In genomic region chr6:81388484-81388883, GRCm38 (mm10) we compare ENCODE assay signal across 27 mouse cellular contexts.
A peak's percentile ranks its signal among the peaks of the same experiment; 100 is the strongest.
DNase-seq lines count a peak whose midpoint lies in the region; ATAC-seq and TF ChIP-seq lines count a peak whose summit lies in the region.
"Had no signal": no experiment of that assay in that cellular context is flagged by ENCODE, and none has a peak within 500 bp of the region (broad histone marks: within the 10 kb centered on the region; RNA-seq: fewer than 3 reads in every experiment).

No protein-coding gene starts in this region.

- H3K36me3 ChIP-seq in forebrain, embryonic 16.5 days (ENCODE audit: control insufficient read depth, insufficient read depth): no peaks in the 10 kb centered on the region
- H3K36me3 ChIP-seq in forebrain, embryonic 13.5 days (ENCODE audit: poor library complexity, severe bottlenecking): no peaks in the 10 kb centered on the region
- no peaks in the 10 kb centered on the region for H3K36me3 ChIP-seq in midbrain, postnatal 0 days (ENCODE audit: insufficient read depth, low read length)
- no peaks in the 10 kb centered on the region for H3K36me3 ChIP-seq in midbrain, embryonic 13.5 days
- H3K36me3 ChIP-seq: G1E; heart, embryonic 10.5 days; heart, embryonic 13.5 days had no signal

- H3K4me1 ChIP-seq in forebrain, embryonic 16.5 days (replicated peaks; ENCODE audit: control insufficient read depth, insufficient read depth, low read length): no peaks in the 10 kb centered on the region
- no peaks in the 10 kb centered on the region for H3K4me1 ChIP-seq in forebrain, embryonic 13.5 days
- H3K4me1 ChIP-seq in midbrain, postnatal 0 days (ENCODE audit: insufficient read depth, low read length): no peaks in the 10 kb centered on the region
- H3K4me1 ChIP-seq in midbrain, embryonic 13.5 days (replicated peaks): no peaks in the 10 kb centered on the region
- H3K4me1 ChIP-seq: heart, embryonic 10.5 days; heart, embryonic 13.5 days had no signal

- 71% methylated on average over 4 of the region's 4 CpGs for WGBS in forebrain, embryonic 16.5 days
- WGBS in forebrain, embryonic 13.5 days: 84% methylated on average over 4 of the region's 4 CpGs
- WGBS in midbrain, postnatal 0 days: 87% methylated on average over 4 of the region's 4 CpGs
- 83% methylated on average over 4 of the region's 4 CpGs for WGBS in midbrain, embryonic 13.5 days

- peak; percentile 1 to 23 for DNase-seq in frontal cortex, adult 2 months (ENCODE audit: extremely low spot score in 1 of 2, low spot score in 1 of 2)
- DNase-seq in frontal cortex, postnatal 14 days (ENCODE audit: low spot score in 2 of 2): no peak
- peak; percentile 12 for DNase-seq in midbrain, postnatal 0 days (ENCODE audit: low spot score)
- no peak for DNase-seq in MN1 (ENCODE audit: low spot score)
- DNase-seq: adrenal gland, adult 2 months; adrenal gland, postnatal 14 days; B cell, adult 2 months; cerebellum, adult 18-20 months; cerebellum, adult 9-10 months; cerebellum, postnatal 14 days; gastrocnemius, postnatal 10 days; gastrocnemius, postnatal 36 days; heart, adult 2 months; heart, postnatal 14 days; heart, postnatal 4 days; kidney, adult 18-20 months had no signal

- no peak overlapping the region for H3K9ac ChIP-seq in forebrain, embryonic 16.5 days (replicated peaks; ENCODE audit: low read depth, low read length)
- H3K9ac ChIP-seq in forebrain, embryonic 13.5 days: no peak overlapping the region
- no peak overlapping the region for H3K9ac ChIP-seq in midbrain, postnatal 0 days (replicated peaks; ENCODE audit: low read length, poor library complexity, severe bottlenecking)
- H3K9ac ChIP-seq in midbrain, embryonic 13.5 days (replicated peaks): no peak overlapping the region
- H3K9ac ChIP-seq: heart, embryonic 13.5 days; hindbrain, embryonic 14.5 days had no signal

- H3K4me2 ChIP-seq in forebrain, embryonic 16.5 days (ENCODE audit: low read length): no peak overlapping the region
- no peak overlapping the region for H3K4me2 ChIP-seq in forebrain, embryonic 13.5 days
- H3K4me2 ChIP-seq in midbrain, postnatal 0 days (ENCODE audit: low read depth, low read length, poor library complexity, severe bottlenecking): no peak overlapping the region
- no peak overlapping the region for H3K4me2 ChIP-seq in midbrain, embryonic 13.5 days (replicated peaks)
- H3K4me2 ChIP-seq: heart, embryonic 13.5 days; hindbrain, embryonic 14.5 days had no signal

- no peak overlapping the region for H3K4me3 ChIP-seq in forebrain, embryonic 16.5 days (replicated peaks; ENCODE audit: low read length)
- H3K4me3 ChIP-seq in forebrain, embryonic 13.5 days: no peak overlapping the region
- no peak overlapping the region for H3K4me3 ChIP-seq in midbrain, postnatal 0 days (ENCODE audit: low read depth, low read length)
- no peak overlapping the region for H3K4me3 ChIP-seq in midbrain, embryonic 13.5 days (replicated peaks)
- H3K4me3 ChIP-seq: heart, adult 2 months; heart, embryonic 10.5 days; heart, embryonic 13.5 days had no signal

- no peak for TF ChIP-seq CTCF in midbrain, postnatal 0 days (IDR thresholded peaks at IDR 0.05)

- no peaks in the 10 kb centered on the region for H3K27me3 ChIP-seq in forebrain, embryonic 16.5 days (replicated peaks; ENCODE audit: control insufficient read depth, insufficient read depth, low read length)
- no peaks in the 10 kb centered on the region for H3K27me3 ChIP-seq in forebrain, embryonic 13.5 days
- H3K27me3 ChIP-seq in midbrain, postnatal 0 days (ENCODE audit: insufficient read depth, low read length): no peaks in the 10 kb centered on the region
- H3K27me3 ChIP-seq in midbrain, embryonic 13.5 days: no peaks in the 10 kb centered on the region
- H3K27me3 ChIP-seq: CH12.LX; heart, embryonic 13.5 days had no signal

- ATAC-seq in forebrain, embryonic 16.5 days: peak; percentile 40; the same call in 1 of the 2 replicates
- no peak; the same call in 1 of the 2 replicates for ATAC-seq in forebrain, embryonic 13.5 days
- ATAC-seq in midbrain, postnatal 0 days (ENCODE audit: low FRiP score): no peak
- no peak for ATAC-seq in midbrain, embryonic 13.5 days
- ATAC-seq: hindbrain, postnatal 0 days; inflammation-experienced regulatory T-cells, adult 6 months; intestine, embryonic 16.5 days had no signal

- no peaks in the 10 kb centered on the region for H3K9me3 ChIP-seq in forebrain, embryonic 16.5 days (ENCODE audit: control insufficient read depth, low read length)
- H3K9me3 ChIP-seq in forebrain, embryonic 13.5 days (replicated peaks): no peaks in the 10 kb centered on the region
- H3K9me3 ChIP-seq in midbrain, postnatal 0 days (ENCODE audit: low read length): no peaks in the 10 kb centered on the region
- no peaks in the 10 kb centered on the region for H3K9me3 ChIP-seq in midbrain, embryonic 13.5 days
- H3K9me3 ChIP-seq: heart, embryonic 10.5 days; heart, embryonic 13.5 days had no signal

- H3K27ac ChIP-seq in forebrain, embryonic 16.5 days (ENCODE audit: low read length): no peak overlapping the region
- H3K27ac ChIP-seq in forebrain, embryonic 13.5 days: no peak overlapping the region
- no peak overlapping the region for H3K27ac ChIP-seq in midbrain, postnatal 0 days (ENCODE audit: low read depth, low read length)
- H3K27ac ChIP-seq in midbrain, embryonic 13.5 days: no peak overlapping the region
- H3K27ac ChIP-seq: heart, adult 2 months; heart, embryonic 10.5 days; heart, embryonic 13.5 days; hindbrain, embryonic 14.5 days; hindbrain, postnatal 0 days had no signal

Comparison
In these comparisons a context has a peak if more than half of its experiments do, and no peak if none do; other contexts are left out.
1. DNase-seq: peak in frontal cortex, adult 2 months (2 of 2) and midbrain, postnatal 0 days (single experiment); none in frontal cortex, postnatal 14 days (0 of 2) and MN1 (single experiment).